Mouse (Mus musculus) embryo, embryonic 10.5 days (tissue): ENCODE results near the gene Olfr667.
"Not testable (repeated sequence)": the region's sequence is repeated elsewhere in the genome, so short reads cannot be mapped to it uniquely, and the experiment has no call there.

Experiments used
- DNase-seq: peaks from one replicate; pipeline ENCODE4 v3.0.0-alpha.2; 2015; ENCODE audit warnings: low spot score

The Olfr667 gene

GRCm38 (mm10) chr7:104921382-104921781, at the start of gene Olfr667:
Gene Olfr667, minus strand, starts transcription at chr7:104921482.
- DNase-seq, result no peak

- no peak for DNase-seq
Measured at GRCm38 (mm10) chr7:104962520-104962919, 41.2 kb upstream of the Olfr667 start, which contains the start of gene Olfr670. Gene Olfr670, minus strand, starts transcription at chr7:104962620.

DNA sequence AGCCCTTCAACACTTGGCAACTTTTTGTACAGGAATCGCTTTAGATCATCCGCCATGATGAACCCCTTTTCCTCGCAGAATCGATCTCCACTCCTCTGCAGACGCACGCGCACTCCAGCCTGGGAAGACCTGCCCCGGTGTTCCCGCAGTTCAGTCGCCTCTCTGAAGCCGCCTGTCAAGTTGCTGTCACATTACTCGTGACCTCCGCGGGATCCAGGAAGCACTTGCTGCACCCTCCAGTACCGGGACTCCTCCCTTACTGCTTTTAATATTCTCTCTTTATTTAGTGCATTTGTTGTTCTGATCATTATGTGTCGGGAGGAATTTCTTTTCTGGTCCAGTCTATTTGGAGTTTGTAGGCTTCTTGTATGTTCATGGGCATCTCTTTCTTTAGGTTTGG, 29.0 kb upstream of the Olfr667 start:
- not testable (repeated sequence) for DNase-seq

GRCm38 (mm10) chr7:104933940-104934339, 12.7 kb upstream of the Olfr667 start, which contains the start of gene Olfr669:
Gene Olfr669, plus strand, starts transcription at chr7:104934240.
- no peak for DNase-seq

DNA sequence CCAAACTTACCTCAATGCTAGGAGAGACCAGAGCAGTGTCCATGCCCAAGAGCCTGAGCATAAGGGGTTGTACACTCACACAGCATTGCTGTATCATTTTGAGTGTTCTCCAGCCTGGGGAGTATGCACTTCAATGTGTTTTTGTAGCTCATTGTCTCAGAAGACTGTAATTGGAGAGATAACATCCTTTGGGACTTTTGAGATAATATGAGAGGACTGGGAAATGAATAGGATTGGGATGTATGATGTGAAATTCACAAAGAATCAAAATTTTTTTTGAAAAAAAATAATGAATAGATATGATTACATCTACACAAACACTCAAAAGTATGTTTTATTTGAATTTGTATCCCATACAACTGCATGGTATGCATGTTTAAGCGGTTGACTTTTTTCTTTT, 6.7 kb upstream of the Olfr667 start, which contains the start of gene Olfr668:
TSS of gene Olfr668 (minus strand) at position 101 of the 400 bp plus-strand sequence.
- DNase-seq, result no peak

DNA sequence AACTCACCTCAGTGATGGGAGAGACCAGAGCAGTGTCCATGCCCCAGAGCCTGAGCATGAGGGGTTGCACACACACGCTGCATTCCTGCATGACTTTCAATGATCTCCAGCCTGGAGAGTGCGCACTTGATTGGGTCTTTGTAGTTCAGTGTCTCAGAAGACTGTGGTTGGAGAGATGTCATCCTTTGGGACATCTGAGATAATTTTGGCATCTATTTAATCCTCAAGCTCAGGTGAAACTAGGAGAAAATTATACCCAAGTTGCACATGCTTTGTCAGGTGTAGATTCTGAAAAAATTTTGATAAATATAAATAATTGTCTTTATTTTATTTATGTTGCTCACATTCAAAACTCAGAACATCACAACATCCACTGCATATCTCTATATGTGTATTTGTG, 25.4 kb downstream of the Olfr667 start, which contains the start of gene Olfr666:
TSS of gene Olfr666 (minus strand) at position 101 of the 400 bp plus-strand sequence.
- DNase-seq, result no peak

GRCm38 (mm10) chr7:104877731-104878130, 43.6 kb downstream of the Olfr667 start, which contains the start of gene Olfr665:
Gene Olfr665, plus strand, starts transcription at chr7:104878031.
- DNase-seq, result no peak
